ENCODE assay signal across 22 mouse cellular contexts in the genomic region with DNA sequence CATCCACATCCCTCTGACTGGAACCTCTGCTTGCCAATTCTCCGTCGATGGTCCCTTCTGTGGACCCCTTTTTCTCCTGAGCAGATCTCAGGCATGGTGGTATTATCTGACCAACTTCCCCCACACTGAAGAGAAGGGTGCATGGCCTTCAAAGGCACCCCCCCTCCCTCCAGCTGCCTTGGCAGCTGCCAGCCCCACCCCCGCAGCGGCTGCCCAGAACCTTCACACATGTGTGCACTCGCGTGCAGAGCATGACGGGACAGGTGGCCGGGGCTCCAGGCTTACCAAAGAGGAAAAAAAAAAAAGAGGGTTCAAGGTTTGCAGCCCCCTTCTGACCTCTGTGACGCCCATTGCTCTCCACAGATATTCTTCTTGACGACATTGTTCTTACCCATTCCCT. TPM values are rescaled to one million over a fixed set of nuclear protein-coding genes. Genes with fewer than 3 reads are reported as not detected.
DNase-seq lines count a peak whose midpoint lies in the region; ATAC-seq and TF ChIP-seq lines count a peak whose summit lies in the region.
"Had no signal": no experiment of that assay in that cellular context is flagged by ENCODE, and none has a peak within 500 bp of the region (broad histone marks: within the 10 kb centered on the region; RNA-seq: fewer than 3 reads in every experiment).

No protein-coding gene starts in this region.

- no peak for TF ChIP-seq POLR2A in limb, embryonic 14.5 days (IDR thresholded peaks at IDR 0.05; ENCODE audit: borderline replicate concordance, extremely low read depth, insufficient read depth, insufficient read length)

- ATAC-seq in embryonic facial prominence, embryonic 13.5 days (ENCODE audit: insufficient number of reproducible peaks, insufficient read depth, low FRiP score, low TSS enrichment, low read depth): no peak
- ATAC-seq in limb, embryonic 14.5 days (ENCODE audit: low FRiP score, low read depth): 0 out of 2 replicates have a peak, but pooled peaks have one; percentile 3
- ATAC-seq in embryonic facial prominence, embryonic 15.5 days (ENCODE audit: insufficient number of reproducible peaks, low FRiP score, low TSS enrichment, low read depth): no peak
- no peak for ATAC-seq in hindbrain, embryonic 14.5 days (ENCODE audit: low FRiP score)
- ATAC-seq: forebrain, embryonic 15.5 days; liver, embryonic 12.5 days had no signal

- no peak overlapping the region for H3K27ac ChIP-seq in embryonic facial prominence, embryonic 13.5 days
- H3K27ac ChIP-seq in embryonic facial prominence, embryonic 10.5 days (replicated peaks): no peak overlapping the region
- no peak overlapping the region for H3K27ac ChIP-seq in limb, embryonic 14.5 days (replicated peaks; ENCODE audit: low read depth, low read length)
- no peak overlapping the region for H3K27ac ChIP-seq in limb, embryonic 10.5 days
- H3K27ac ChIP-seq in embryonic facial prominence, embryonic 15.5 days (replicated peaks): no peak overlapping the region; the same call in 1 of the 2 replicates
- H3K27ac ChIP-seq in hindbrain, embryonic 14.5 days: no peak overlapping the region
- H3K27ac ChIP-seq: forebrain, embryonic 15.5 days; heart, adult 2 months; heart, embryonic 15.5 days; left cerebral cortex, adult 2 months; liver, embryonic 12.5 days; macrophage; midbrain, embryonic 10.5 days; neural tube, embryonic 12.5 days had no signal

- H3K4me2 ChIP-seq in embryonic facial prominence, embryonic 13.5 days: 0 out of 2 replicates have a peak overlapping the region, but pooled peaks have one; percentile 5
- 0 out of 2 replicates have a peak overlapping the region, but pooled peaks have one; percentile 17 for H3K4me2 ChIP-seq in limb, embryonic 14.5 days (replicated peaks; ENCODE audit: low read depth, low read length, severe bottlenecking)
- peak overlapping the region; percentile 97 for H3K4me2 ChIP-seq in embryonic facial prominence, embryonic 15.5 days (replicated peaks)
- H3K4me2 ChIP-seq in hindbrain, embryonic 14.5 days (replicated peaks): no peak overlapping the region
- H3K4me2 ChIP-seq: forebrain, embryonic 15.5 days; heart, embryonic 15.5 days; liver, embryonic 12.5 days; lung, embryonic 14.5 days; neural tube, embryonic 12.5 days had no signal

- 55% methylated on average over 10 of the region's 10 CpGs for WGBS in embryonic facial prominence, embryonic 13.5 days
- 68% methylated on average over 10 of the region's 10 CpGs for WGBS in embryonic facial prominence, embryonic 10.5 days
- 39% methylated on average over 10 of the region's 10 CpGs for WGBS in limb, embryonic 14.5 days
- 66% methylated on average over 10 of the region's 10 CpGs for WGBS in limb, embryonic 10.5 days
- 35% methylated on average over 10 of the region's 10 CpGs for WGBS in embryonic facial prominence, embryonic 15.5 days
- 69% methylated on average over 10 of the region's 10 CpGs for WGBS in hindbrain, embryonic 14.5 days

- H3K27me3 ChIP-seq in embryonic facial prominence, embryonic 13.5 days: peaks cover 34% of the 10 kb centered on the region
- peaks cover 47% of the 10 kb centered on the region for H3K27me3 ChIP-seq in embryonic facial prominence, embryonic 10.5 days (replicated peaks; ENCODE audit: low read depth, poor library complexity, severe bottlenecking)
- no peaks in the 10 kb centered on the region for H3K27me3 ChIP-seq in limb, embryonic 14.5 days (ENCODE audit: control insufficient read depth, insufficient read depth, low read length)
- H3K27me3 ChIP-seq in limb, embryonic 10.5 days (ENCODE audit: low read depth, poor library complexity, severe bottlenecking): peaks cover 34% of the 10 kb centered on the region
- H3K27me3 ChIP-seq in embryonic facial prominence, embryonic 15.5 days: peaks cover 9% of the 10 kb centered on the region; the same call in 1 of the 2 replicates
- no peaks in the 10 kb centered on the region; the same call in 1 of the 2 replicates for H3K27me3 ChIP-seq in hindbrain, embryonic 14.5 days (ENCODE audit: control insufficient read depth, insufficient read depth, low read length)
- H3K27me3 ChIP-seq: forebrain, embryonic 15.5 days had no signal

- no peak overlapping the region for H3K4me3 ChIP-seq in embryonic facial prominence, embryonic 13.5 days
- H3K4me3 ChIP-seq in embryonic facial prominence, embryonic 10.5 days: no peak overlapping the region
- H3K4me3 ChIP-seq in limb, embryonic 14.5 days (replicated peaks; ENCODE audit: low read length): no peak overlapping the region
- H3K4me3 ChIP-seq in limb, embryonic 10.5 days: no peak overlapping the region
- no peak overlapping the region for H3K4me3 ChIP-seq in embryonic facial prominence, embryonic 15.5 days (replicated peaks)
- no peak overlapping the region for H3K4me3 ChIP-seq in hindbrain, embryonic 14.5 days (replicated peaks; ENCODE audit: low read length)
- H3K4me3 ChIP-seq: forebrain, embryonic 15.5 days; heart, adult 2 months; heart, embryonic 15.5 days; hindbrain, embryonic 10.5 days; liver, embryonic 12.5 days; midbrain, embryonic 10.5 days; neural tube, embryonic 12.5 days had no signal

- H3K36me3 ChIP-seq in embryonic facial prominence, embryonic 13.5 days: 0 out of 2 replicates have a peak, but pooled peaks cover under 1% of the 10 kb centered on the region
- H3K36me3 ChIP-seq in embryonic facial prominence, embryonic 10.5 days (replicated peaks): peaks cover under 1% of the 10 kb centered on the region; the same call in 1 of the 2 replicates
- H3K36me3 ChIP-seq in limb, embryonic 14.5 days (ENCODE audit: control insufficient read depth, insufficient read depth, low read length): peaks cover 3% of the 10 kb centered on the region; the same call in 1 of the 2 replicates
- H3K36me3 ChIP-seq in limb, embryonic 10.5 days: peaks cover 2% of the 10 kb centered on the region
- 0 out of 2 replicates have a peak, but pooled peaks cover 4% of the 10 kb centered on the region for H3K36me3 ChIP-seq in embryonic facial prominence, embryonic 15.5 days
- H3K36me3 ChIP-seq in hindbrain, embryonic 14.5 days (replicated peaks; ENCODE audit: control insufficient read depth, insufficient read depth): 0 out of 2 replicates have a peak, but pooled peaks cover 1% of the 10 kb centered on the region
- H3K36me3 ChIP-seq: forebrain, embryonic 15.5 days; heart, embryonic 15.5 days; liver, embryonic 12.5 days; neural tube, embryonic 12.5 days had no signal

- H3K9me3 ChIP-seq in embryonic facial prominence, embryonic 13.5 days: no peaks in the 10 kb centered on the region
- no peaks in the 10 kb centered on the region for H3K9me3 ChIP-seq in embryonic facial prominence, embryonic 10.5 days
- no peaks in the 10 kb centered on the region for H3K9me3 ChIP-seq in limb, embryonic 14.5 days (ENCODE audit: control insufficient read depth, low read length)
- no peaks in the 10 kb centered on the region for H3K9me3 ChIP-seq in limb, embryonic 10.5 days (replicated peaks)
- no peaks in the 10 kb centered on the region for H3K9me3 ChIP-seq in embryonic facial prominence, embryonic 15.5 days (replicated peaks)
- H3K9me3 ChIP-seq in hindbrain, embryonic 14.5 days (ENCODE audit: control insufficient read depth, low read length): no peaks in the 10 kb centered on the region
- H3K9me3 ChIP-seq: forebrain, embryonic 15.5 days; heart, embryonic 15.5 days; hindbrain, embryonic 10.5 days; liver, embryonic 12.5 days; midbrain, embryonic 10.5 days; neural tube, embryonic 12.5 days had no signal

- DNase-seq in embryonic facial prominence, embryonic 10.5 days (ENCODE audit: low spot score): no peak
- DNase-seq in limb, embryonic 14.5 days (ENCODE audit: low spot score): no peak
- no peak for DNase-seq in limb, embryonic 10.5 days (ENCODE audit: low spot score)
- peak; percentile 25 to 30 for DNase-seq in thymus, postnatal 10 days (ENCODE audit: low spot score in 2 of 2)
- DNase-seq in hindbrain, embryonic 14.5 days (ENCODE audit: low spot score): no peak
- no peak for DNase-seq in adrenal gland, postnatal 14 days
- DNase-seq: gastrocnemius, postnatal 25 days; heart, adult 2 months; layer of hippocampus, adult 9-11 months; left cerebral cortex, postnatal 4 days; lung, embryonic 14.5 days; right cerebral cortex, postnatal 4 days had no signal

- H3K4me1 ChIP-seq in embryonic facial prominence, embryonic 13.5 days: peaks cover 33% of the 10 kb centered on the region
- H3K4me1 ChIP-seq in embryonic facial prominence, embryonic 10.5 days: peaks cover 42% of the 10 kb centered on the region
- peaks cover 4% of the 10 kb centered on the region for H3K4me1 ChIP-seq in limb, embryonic 14.5 days (ENCODE audit: control insufficient read depth, insufficient read depth, low read length)
- H3K4me1 ChIP-seq in limb, embryonic 10.5 days: peaks cover 36% of the 10 kb centered on the region
- H3K4me1 ChIP-seq in embryonic facial prominence, embryonic 15.5 days: peaks cover 43% of the 10 kb centered on the region
- H3K4me1 ChIP-seq in hindbrain, embryonic 14.5 days (replicated peaks; ENCODE audit: control insufficient read depth, insufficient read depth, low read length): peaks cover 23% of the 10 kb centered on the region

- 0 out of 2 replicates have a peak overlapping the region, but pooled peaks have one; percentile 12 for H3K9ac ChIP-seq in embryonic facial prominence, embryonic 13.5 days
- H3K9ac ChIP-seq in limb, embryonic 14.5 days (ENCODE audit: low read depth, low read length, severe bottlenecking): no peak overlapping the region
- no peak overlapping the region for H3K9ac ChIP-seq in embryonic facial prominence, embryonic 15.5 days
- no peak overlapping the region for H3K9ac ChIP-seq in hindbrain, embryonic 14.5 days
- H3K9ac ChIP-seq: forebrain, embryonic 15.5 days; heart, embryonic 15.5 days; liver, embryonic 12.5 days; lung, embryonic 14.5 days; neural tube, embryonic 12.5 days had no signal

RNA-seq across cellular contexts. Expression of a gene that starts 3.3 kb away (rescaled TPM):
- polyA plus RNA-seq in embryonic facial prominence, embryonic 13.5 days (2015; fragmentation: Nextera tagmentation; extraction: Ambion mirVana): 3.9 and 4.7 TPM in 2 replicates
- polyA plus RNA-seq in embryonic facial prominence, embryonic 10.5 days (2016; fragmentation: Nextera tagmentation; extraction: Ambion mirVana): 1.4 and 1.8 TPM in 2 replicates
- polyA plus RNA-seq in limb, embryonic 14.5 days (2012; rRNA removed): 31.4 and 41.8 TPM in 2 replicates
- polyA plus RNA-seq in limb, embryonic 14.5 days (2014; fragmentation: Nextera tagmentation; extraction: Ambion mirVana): 8.8 and 8.9 TPM in 2 replicates
- 1.4 and 1.9 TPM in 2 replicates for polyA plus RNA-seq in limb, embryonic 10.5 days (2016; fragmentation: Nextera tagmentation; extraction: Ambion mirVana)
- 13.0 and 13.9 TPM in 2 replicates for polyA plus RNA-seq in embryonic facial prominence, embryonic 15.5 days (2015; fragmentation: Nextera tagmentation; extraction: Ambion mirVana)
- polyA plus RNA-seq in hindbrain, embryonic 14.5 days (2014; fragmentation: Nextera tagmentation; extraction: Ambion mirVana): 12.0 and 12.9 TPM in 2 replicates
- 0.79 and 0.93 TPM in 2 replicates for total RNA-seq in adrenal gland, postnatal 14 days (2021)

RNA-seq across cellular contexts. Expression of a gene that starts 23.5 kb away (rescaled TPM):
- 6.3 and 6.8 TPM in 2 replicates for polyA plus RNA-seq in embryonic facial prominence, embryonic 13.5 days (2015; fragmentation: Nextera tagmentation; extraction: Ambion mirVana)
- 5.0 and 5.4 TPM in 2 replicates for polyA plus RNA-seq in embryonic facial prominence, embryonic 10.5 days (2016; fragmentation: Nextera tagmentation; extraction: Ambion mirVana)
- polyA plus RNA-seq in limb, embryonic 14.5 days (2012; rRNA removed): 10.5 and 11.4 TPM in 2 replicates
- polyA plus RNA-seq in limb, embryonic 14.5 days (2014; fragmentation: Nextera tagmentation; extraction: Ambion mirVana): 4.7 and 4.9 TPM in 2 replicates
- 5.4 and 6.2 TPM in 2 replicates for polyA plus RNA-seq in limb, embryonic 10.5 days (2016; fragmentation: Nextera tagmentation; extraction: Ambion mirVana)
- 4.8 and 5.3 TPM in 2 replicates for polyA plus RNA-seq in embryonic facial prominence, embryonic 15.5 days (2015; fragmentation: Nextera tagmentation; extraction: Ambion mirVana)
- 4.7 and 4.8 TPM in 2 replicates for polyA plus RNA-seq in hindbrain, embryonic 14.5 days (2014; fragmentation: Nextera tagmentation; extraction: Ambion mirVana)
- 16.6 and 21.3 TPM in 2 replicates for total RNA-seq in adrenal gland, postnatal 14 days (2021)

RNA-seq across cellular contexts. Expression of a gene that starts 35.2 kb away (rescaled TPM):
- 39.0 and 40.3 TPM in 2 replicates for polyA plus RNA-seq in embryonic facial prominence, embryonic 13.5 days (2015; fragmentation: Nextera tagmentation; extraction: Ambion mirVana)
- polyA plus RNA-seq in embryonic facial prominence, embryonic 10.5 days (2016; fragmentation: Nextera tagmentation; extraction: Ambion mirVana): 47.5 and 48.3 TPM in 2 replicates
- polyA plus RNA-seq in limb, embryonic 14.5 days (2012; rRNA removed): 52.4 and 56.8 TPM in 2 replicates
- polyA plus RNA-seq in limb, embryonic 14.5 days (2014; fragmentation: Nextera tagmentation; extraction: Ambion mirVana): 34.1 and 40.4 TPM in 2 replicates
- polyA plus RNA-seq in limb, embryonic 10.5 days (2016; fragmentation: Nextera tagmentation; extraction: Ambion mirVana): 46.7 and 51.9 TPM in 2 replicates
- 37.0 and 42.2 TPM in 2 replicates for polyA plus RNA-seq in embryonic facial prominence, embryonic 15.5 days (2015; fragmentation: Nextera tagmentation; extraction: Ambion mirVana)
- polyA plus RNA-seq in hindbrain, embryonic 14.5 days (2014; fragmentation: Nextera tagmentation; extraction: Ambion mirVana): 49.3 and 57.4 TPM in 2 replicates
- 37.8 and 38.8 TPM in 2 replicates for total RNA-seq in adrenal gland, postnatal 14 days (2021)

RNA-seq across cellular contexts. Expression of a gene that starts 44.6 kb away (rescaled TPM):
- polyA plus RNA-seq in embryonic facial prominence, embryonic 13.5 days (2015; fragmentation: Nextera tagmentation; extraction: Ambion mirVana): 31.5 and 33.0 TPM in 2 replicates
- 23.4 and 23.5 TPM in 2 replicates for polyA plus RNA-seq in embryonic facial prominence, embryonic 10.5 days (2016; fragmentation: Nextera tagmentation; extraction: Ambion mirVana)
- polyA plus RNA-seq in limb, embryonic 14.5 days (2012; rRNA removed): 76.9 and 81.1 TPM in 2 replicates
- 19.8 and 23.5 TPM in 2 replicates for polyA plus RNA-seq in limb, embryonic 14.5 days (2014; fragmentation: Nextera tagmentation; extraction: Ambion mirVana)
- polyA plus RNA-seq in limb, embryonic 10.5 days (2016; fragmentation: Nextera tagmentation; extraction: Ambion mirVana): 22.8 and 25.0 TPM in 2 replicates
- polyA plus RNA-seq in embryonic facial prominence, embryonic 15.5 days (2015; fragmentation: Nextera tagmentation; extraction: Ambion mirVana): 28.7 and 30.4 TPM in 2 replicates
- 23.6 and 24.1 TPM in 2 replicates for polyA plus RNA-seq in hindbrain, embryonic 14.5 days (2014; fragmentation: Nextera tagmentation; extraction: Ambion mirVana)
- 88.5 and 88.7 TPM in 2 replicates for total RNA-seq in adrenal gland, postnatal 14 days (2021)

Comparison
In these comparisons a context has a peak if more than half of its experiments do, and no peak if none do; other contexts are left out.
1. DNase-seq: peak in thymus, postnatal 10 days (2 of 2); none in embryonic facial prominence, embryonic 10.5 days (single experiment), limb, embryonic 14.5 days (single experiment), limb, embryonic 10.5 days (single experiment), hindbrain, embryonic 14.5 days (single experiment) and adrenal gland, postnatal 14 days (single experiment).